Mouse (Mus musculus) olfactory bulb, adult 2 months (tissue): ENCODE data around the gene Olfr620.

Experiments used
- CTCF ChIP-seq: fragments of 200-500 bp; IDR thresholded peaks from 2 replicates; pipeline ENCODE4 v1.5.1; 2012; ENCODE audit warnings: low read depth, mild to moderate bottlenecking, low read length, moderate library complexity; ENCODE audit not compliant: insufficient read depth
- POLR2A ChIP-seq: fragments of 200-500 bp; IDR thresholded peaks from 2 replicates; pipeline ENCODE4 v1.6.1; 2012; ENCODE audit warnings: mild to moderate bottlenecking, low read depth, low read length, moderate library complexity; ENCODE audit not compliant: insufficient read depth

DNA sequence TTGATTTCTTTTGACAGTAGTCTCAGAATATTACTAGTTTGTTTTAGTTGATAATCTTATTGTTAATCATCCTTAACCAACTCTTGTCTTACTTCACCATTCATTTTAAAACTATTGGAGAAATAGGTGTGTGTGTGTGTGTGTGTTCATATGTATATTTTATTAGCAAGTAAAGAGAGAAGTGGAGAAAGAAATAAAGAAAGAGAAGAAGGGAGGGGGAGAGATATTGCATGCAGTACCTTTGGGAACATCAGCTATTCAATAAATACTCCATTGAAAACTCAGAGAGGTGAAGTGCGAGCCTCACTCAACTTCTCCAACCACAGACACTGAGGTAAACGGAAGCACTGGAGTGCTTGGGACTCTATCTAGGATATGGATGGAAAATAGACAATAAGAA, 56.6 kb downstream of the Olfr620 start, which contains the start of gene Olfr615:
- TF ChIP-seq CTCF = no peak
- TF ChIP-seq POLR2A = no peak
